Mouse (Mus musculus) erythroblast, embryonic 14.5 days (primary cell): ENCODE results near the gene Slc38a9.

Source experiments
- GATA1 ChIP-seq: IDR thresholded peaks from 2 replicates; pipeline ENCODE4 v1.6.1; 2012; ENCODE audit warnings: low read length, inconsistent platforms, mixed read lengths
- TAL1 ChIP-seq: IDR thresholded peaks from 3 replicates; pipeline ENCODE4 v1.6.1; 2012; ENCODE audit warnings: low read length, inconsistent platforms, mixed read lengths

DNA sequence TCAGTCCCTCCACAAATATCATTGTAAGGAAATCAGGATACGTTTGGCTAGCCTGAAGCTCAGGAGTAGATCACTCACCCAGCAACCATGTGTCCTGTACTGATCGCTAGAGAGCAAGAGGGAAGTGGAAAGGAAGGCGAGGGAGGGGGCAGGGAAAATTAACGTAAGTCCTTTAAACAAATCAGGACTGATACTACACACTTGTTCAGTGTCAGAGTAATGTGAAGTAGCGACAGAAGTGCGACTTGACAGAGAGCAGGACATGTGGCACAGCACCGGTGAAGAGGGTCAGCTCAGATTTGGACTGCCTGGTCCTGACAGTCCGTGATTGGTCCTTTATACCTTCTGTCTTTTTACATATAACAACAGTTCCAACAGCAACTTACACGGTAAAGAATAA, 6.7 kb downstream of the Slc38a9 start:
- TF ChIP-seq TAL1 (no peak), GATA1 (no peak)
